Mouse (Mus musculus): ENCODE results near the gene Fbxl8.

DNA sequence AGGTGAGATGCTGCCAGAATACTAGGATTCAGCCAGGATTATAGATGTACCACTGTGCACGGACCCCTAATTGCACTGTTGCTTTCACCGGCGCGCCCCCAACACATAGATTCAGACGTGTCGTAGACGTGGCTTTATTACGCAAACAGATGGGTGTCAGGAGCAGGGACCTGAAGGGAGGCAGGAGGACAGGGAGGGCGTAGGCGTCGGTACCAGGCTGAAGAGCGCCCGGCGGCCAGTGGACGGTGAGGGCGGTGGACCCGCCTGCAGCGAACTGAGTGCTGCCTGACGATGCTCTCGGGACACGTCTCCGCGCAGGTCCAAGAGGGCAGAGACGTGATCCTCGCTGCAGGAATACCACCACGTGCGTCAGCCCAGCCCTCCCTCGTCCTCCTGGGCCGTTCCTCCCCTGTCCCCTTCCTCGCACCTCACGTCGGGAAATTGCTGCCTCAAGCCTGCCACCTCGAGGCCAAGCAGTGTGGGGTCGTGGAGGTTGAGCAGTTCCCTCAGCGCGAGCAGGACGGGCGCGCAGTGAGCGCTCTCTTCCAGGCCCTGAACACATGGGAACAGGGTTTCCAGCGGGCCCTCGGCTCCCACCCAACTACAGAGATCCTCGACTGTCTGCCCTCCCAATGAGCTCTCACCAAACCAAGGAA, 25.5 kb downstream of the Fbxl8 start, which contains the start of gene 4931428F04Rik:
- TF ChIP-seq POLR2A (IDR thresholded peaks at IDR 0.05; ENCODE audit: insufficient read depth, low read depth, low read length) (no peak), CTCF (IDR thresholded peaks at IDR 0.05) (peak; percentile 56)
